Mouse (Mus musculus) neural tube, embryonic 14.5 days (tissue): ENCODE data around the gene Ptk6. TPM values are rescaled to one million over a fixed set of nuclear protein-coding genes. Genes with fewer than 3 reads are reported as not detected.
A peak's percentile ranks its signal among the peaks of the same experiment; 100 is the strongest.

ENCODE experiments used
- ATAC-seq: fragments of 200-750 bp; cut with Nextera tagmentation; 2 replicates; pipeline ENCODE4 v1.8.0; 2017; ENCODE audit warnings: low read depth, mild to moderate bottlenecking, moderate TSS enrichment, moderate library complexity
- H3K27ac ChIP-seq: fragments of 300-500 bp; sonication (generic); 2 replicates; pipeline ENCODE4 v1.5.1; 2014; ENCODE audit warnings: low read depth, mild to moderate bottlenecking, control low read depth, low read length, moderate library complexity, mixed read lengths
- H3K27me3 ChIP-seq: fragments of 300-500 bp; sonication (generic); 2 replicates; pipeline ENCODE4 v1.6.1; 2014; ENCODE audit warnings: low read length; ENCODE audit not compliant: control insufficient read depth, insufficient read depth
- H3K36me3 ChIP-seq: fragments of 300-500 bp; sonication (generic); 2 replicates; pipeline ENCODE4 v1.6.1; 2014; ENCODE audit warnings: low read length, mixed read lengths; ENCODE audit not compliant: control insufficient read depth, insufficient read depth
- H3K4me1 ChIP-seq: fragments of 300-500 bp; sonication (generic); 2 replicates; pipeline ENCODE4 v1.6.1; 2014; ENCODE audit warnings: low read length; ENCODE audit not compliant: control insufficient read depth, insufficient read depth
- H3K4me2 ChIP-seq: fragments of 300-500 bp; sonication (generic); 2 replicates; pipeline ENCODE4 v1.6.1; 2014; ENCODE audit warnings: mild to moderate bottlenecking, low read depth, low read length, control low read depth
- H3K4me3 ChIP-seq: fragments of 300-500 bp; sonication (generic); 2 replicates; pipeline ENCODE4 v1.5.1; 2014; ENCODE audit warnings: low read depth, low read length, control low read depth, mixed read lengths
- H3K9ac ChIP-seq: fragments of 300-500 bp; sonication (generic); replicated peaks from 2 replicates; pipeline ENCODE4 v1.6.1; 2014; ENCODE audit warnings: low read depth, mild to moderate bottlenecking, control low read depth, low read length, mixed read lengths
- H3K9me3 ChIP-seq: fragments of 300-500 bp; sonication (generic); 2 replicates; pipeline ENCODE4 v1.6.1; 2016; ENCODE audit warnings: low read length; ENCODE audit not compliant: control insufficient read depth
- WGBS: fragments of 180-500 bp; shearing (Covaris S2); extraction: QIAGEN DNeasy Blood & Tissue Kit; methylation state at CpG from one replicate; pipeline ENCODE4 v1.1.7; 2014; 5-methylcytosine and 5-hydroxymethylcytosine counted together
- polyA plus RNA-seq: library from polyadenylated mRNA; unstranded; fragments of >200 nt; fragmentation: Nextera tagmentation; extraction: Ambion mirVana; gene quantifications from 2 replicates; pipeline ENCODE4 v1.2.1, GENCODE M21; 2014

Gene Ptk6
- polyA plus RNA-seq, 1 experiment from 2014 or later = not detected

GRCm38 (mm10) chr2:181158471-181158870, 44.1 kb downstream of the Ptk6 start:
- Histone ChIP-seq H3K4me1 (peaks cover 18% of the 10 kb centered on the region; the same call in 1 of the 2 replicates), H3K9me3 (no peaks in the 10 kb centered on the region), H3K27me3 (peaks cover 4% of the 10 kb centered on the region; the same call in 1 of the 2 replicates), H3K36me3 (no peaks in the 10 kb centered on the region), H3K27ac (no peak overlapping the region), H3K4me2 (no peak overlapping the region), H3K9ac (no peak overlapping the region), H3K4me3 (no peak overlapping the region)
- no peak for ATAC-seq
- 95% methylated on average over 2 of the region's 2 CpGs for WGBS

GRCm38 (mm10) chr2:181157716-181158302, 44.8 kb downstream of the Ptk6 start:
- H3K27me3 ChIP-seq = peaks cover 4% of the 10 kb centered on the region; the same call in 1 of the 2 replicates
- peak overlapping the region; percentile 71 for H3K4me2 ChIP-seq
- H3K4me3 ChIP-seq = no peak overlapping the region
- peaks cover 18% of the 10 kb centered on the region; the same call in 1 of the 2 replicates for H3K4me1 ChIP-seq
- H3K36me3 ChIP-seq = peaks cover 5% of the 10 kb centered on the region; the same call in 1 of the 2 replicates
- H3K27ac ChIP-seq = peak overlapping the region; percentile 75; the same call in 1 of the 2 replicates
- H3K9ac ChIP-seq = no peak overlapping the region
- no peak for ATAC-seq
- no peaks in the 10 kb centered on the region for H3K9me3 ChIP-seq
- 78% methylated on average over 6 of the region's 6 CpGs for WGBS

- ATAC-seq = 0 out of 2 replicates have a peak, but pooled peaks have one; percentile 1
- peaks cover 6% of the 10 kb centered on the region; the same call in 1 of the 2 replicates for H3K36me3 ChIP-seq
- 81% methylated on average over 4 of the region's 4 CpGs for WGBS
Observed at GRCm38 (mm10) chr2:181157180-181157579, 45.4 kb downstream of the Ptk6 start.

GRCm38 (mm10) chr2:181156248-181157121, 46.1 kb downstream of the Ptk6 start, which contains the start of gene Eef1a2:
Gene Eef1a2 (minus strand): TSS chr2:181157014.
- peak within 1 kb of the TSS; percentile 76 for H3K9ac ChIP-seq
- peak; percentile 80 for ATAC-seq
- H3K4me1 ChIP-seq = peaks cover 18% of the 10 kb centered on the region; the same call in 1 of the 2 replicates
- peaks cover 4% of the 10 kb centered on the region; the same call in 1 of the 2 replicates for H3K27me3 ChIP-seq
- WGBS = 2% methylated on average over 53 of the region's 55 CpGs
- peaks cover 6% of the 10 kb centered on the region for H3K36me3 ChIP-seq
- H3K4me2 ChIP-seq = peak within 1 kb of the TSS; percentile 71
- peak within 1 kb of the TSS; percentile 75 for H3K27ac ChIP-seq
- H3K4me3 ChIP-seq = peak within 1 kb of the TSS; percentile 51
- H3K9me3 ChIP-seq = no peaks in the 10 kb centered on the region

More at GRCm38 (mm10) chr2:181157180-181157579, 45.4 kb downstream of the Ptk6 start:
- H3K27me3 ChIP-seq = peaks cover 4% of the 10 kb centered on the region; the same call in 1 of the 2 replicates
- H3K4me3 ChIP-seq = peak overlapping the region; percentile 51
- H3K9me3 ChIP-seq = no peaks in the 10 kb centered on the region
- peak overlapping the region; percentile 71 for H3K4me2 ChIP-seq
- H3K4me1 ChIP-seq = peaks cover 18% of the 10 kb centered on the region; the same call in 1 of the 2 replicates
- peak overlapping the region; percentile 75 for H3K27ac ChIP-seq
- H3K9ac ChIP-seq = peak overlapping the region; percentile 76

GRCm38 (mm10) chr2:181155801-181156200, 46.8 kb downstream of the Ptk6 start:
- H3K4me1 ChIP-seq = peaks cover 18% of the 10 kb centered on the region; the same call in 1 of the 2 replicates

GRCm38 (mm10) chr2:181154831-181155415, 47.7 kb downstream of the Ptk6 start:
- peak overlapping the region; percentile 51; the same call in 1 of the 2 replicates for H3K4me3 ChIP-seq
- H3K9me3 ChIP-seq = no peaks in the 10 kb centered on the region
- WGBS = 86% methylated on average over 8 of the region's 8 CpGs
- H3K36me3 ChIP-seq = peaks cover 14% of the 10 kb centered on the region
- H3K27ac ChIP-seq = no peak overlapping the region
- peak overlapping the region; percentile 71 for H3K4me2 ChIP-seq
- H3K4me1 ChIP-seq = peaks cover 14% of the 10 kb centered on the region; the same call in 1 of the 2 replicates
- H3K27me3 ChIP-seq = peaks cover 7% of the 10 kb centered on the region
- H3K9ac ChIP-seq = no peak overlapping the region
- ATAC-seq = no peak

More at GRCm38 (mm10) chr2:181155801-181156200, 46.8 kb downstream of the Ptk6 start:
- H3K9me3 ChIP-seq = no peaks in the 10 kb centered on the region
- peak overlapping the region; percentile 51 for H3K4me3 ChIP-seq
- 58% methylated on average over 4 of the region's 4 CpGs for WGBS
- peak overlapping the region; percentile 76 for H3K9ac ChIP-seq
- H3K27ac ChIP-seq = peak overlapping the region; percentile 75
- H3K4me2 ChIP-seq = peak overlapping the region; percentile 71
- H3K36me3 ChIP-seq = peaks cover 7% of the 10 kb centered on the region
- peaks cover 4% of the 10 kb centered on the region; the same call in 1 of the 2 replicates for H3K27me3 ChIP-seq
- peak; percentile 19 for ATAC-seq

- Histone ChIP-seq H3K36me3 (peaks cover 17% of the 10 kb centered on the region), H3K4me1 (peaks cover 8% of the 10 kb centered on the region; the same call in 1 of the 2 replicates), H3K27me3 (peaks cover 8% of the 10 kb centered on the region), H3K9ac (no peak overlapping the region), H3K4me3 (no peak overlapping the region), H3K27ac (no peak overlapping the region), H3K9me3 (no peaks in the 10 kb centered on the region), H3K4me2 (peak overlapping the region; percentile 14; the same call in 1 of the 2 replicates)
- WGBS = 87% methylated on average over 3 of the region's 3 CpGs
- no peak for ATAC-seq
Observed at GRCm38 (mm10) chr2:181154361-181154760, 48.2 kb downstream of the Ptk6 start.

- WGBS = 4% methylated on average over 1 of the region's 1 CpGs
- H3K36me3 ChIP-seq = peaks cover 17% of the 10 kb centered on the region
- H3K4me1 ChIP-seq = peaks cover 5% of the 10 kb centered on the region; the same call in 1 of the 2 replicates
- no peak overlapping the region for H3K4me3 ChIP-seq
- H3K27me3 ChIP-seq = peaks cover 8% of the 10 kb centered on the region
- no peak overlapping the region for H3K9ac ChIP-seq
- no peaks in the 10 kb centered on the region for H3K9me3 ChIP-seq
- no peak overlapping the region for H3K4me2 ChIP-seq
- no peak for ATAC-seq
- H3K27ac ChIP-seq = no peak overlapping the region
Observed at GRCm38 (mm10) chr2:181153837-181154236, 48.8 kb downstream of the Ptk6 start.
